Mouse (Mus musculus): Measurements from ENCODE around the gene Tcp11l1.

Tcp11l1 gene

GRCm38 (mm10) chr2:104711585-104712485 lies at the start of gene Tcp11l1:
Gene Tcp11l1, minus strand, starts transcription at chr2:104712169.
- peak; percentile 67 to 82 for DNase-seq

DNA sequence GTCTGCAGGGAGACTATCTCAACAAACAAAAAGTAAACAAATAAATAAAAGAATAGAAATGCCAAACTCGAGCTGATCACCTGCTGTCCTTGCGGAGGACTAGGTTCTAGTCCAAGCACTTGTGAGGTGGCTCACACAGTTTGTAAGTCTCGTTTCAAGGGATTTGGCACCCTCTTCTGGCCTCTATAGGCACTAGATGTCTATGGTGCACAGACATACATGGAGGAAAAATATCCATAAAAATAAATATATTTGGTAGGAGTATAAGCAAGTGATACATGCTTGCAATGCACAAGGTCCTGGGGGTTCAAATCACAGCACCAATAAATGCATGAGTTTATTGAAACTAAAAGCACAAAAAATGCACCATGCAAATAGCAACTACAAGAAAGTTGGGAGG lies 38.6 kb upstream of the Tcp11l1 start:
- DNase-seq, result peak; percentile 10 to 12

DNA sequence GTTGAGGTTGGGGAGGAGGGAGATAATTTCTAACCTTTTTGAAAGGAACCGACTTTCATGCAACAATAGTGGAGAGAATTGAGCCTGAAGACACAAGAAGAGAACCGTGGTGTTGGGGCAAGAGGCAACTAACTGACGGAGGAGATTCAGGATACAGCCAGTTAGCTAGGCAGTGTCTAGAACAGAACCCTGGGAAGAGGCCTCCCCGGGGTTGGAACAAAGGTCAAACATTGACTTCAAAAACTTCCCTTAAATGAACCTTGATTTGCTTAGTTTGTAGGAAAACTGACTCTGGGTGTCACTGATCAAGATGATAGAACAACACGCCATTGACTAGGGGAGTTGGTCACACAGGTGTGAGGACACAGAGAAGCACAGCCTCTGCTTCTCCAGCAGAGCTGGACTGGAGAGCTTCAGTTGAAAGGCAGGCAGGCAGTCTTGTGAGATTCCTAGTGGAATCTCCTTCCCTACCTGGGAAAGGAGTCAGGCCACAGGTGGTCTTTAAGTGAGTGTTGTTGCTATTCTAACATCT lies 36.7 kb upstream of the Tcp11l1 start:
- no peak for DNase-seq

DNA sequence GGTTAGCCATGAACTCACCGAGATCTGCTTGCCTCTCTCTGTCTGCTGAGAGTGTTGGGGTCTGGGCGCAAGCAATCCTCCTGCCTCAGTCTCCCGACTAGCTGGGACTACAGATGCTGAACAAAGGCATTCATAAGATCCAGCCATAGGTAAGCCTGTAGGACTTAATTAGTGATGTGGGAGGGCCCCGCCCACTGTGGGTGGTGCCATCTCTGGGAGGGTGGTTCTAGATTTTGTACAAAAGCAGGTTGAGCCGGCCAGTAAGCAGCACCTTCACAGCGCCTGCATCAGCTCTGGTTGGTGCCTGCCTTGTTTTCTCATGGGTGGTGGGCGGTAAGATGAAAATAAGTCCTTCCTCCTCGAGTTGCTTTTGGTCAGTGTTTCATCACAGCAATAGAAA lies 34.3 kb upstream of the Tcp11l1 start:
- no peak for DNase-seq

GRCm38 (mm10) chr2:104743971-104744370 lies 32.0 kb upstream of the Tcp11l1 start:
- no peak for DNase-seq

- DNase-seq, result peak in 1 of 2 experiments; percentile 9
Observed at GRCm38 (mm10) chr2:104743160-104743559, 31.2 kb upstream of the Tcp11l1 start.

DNA sequence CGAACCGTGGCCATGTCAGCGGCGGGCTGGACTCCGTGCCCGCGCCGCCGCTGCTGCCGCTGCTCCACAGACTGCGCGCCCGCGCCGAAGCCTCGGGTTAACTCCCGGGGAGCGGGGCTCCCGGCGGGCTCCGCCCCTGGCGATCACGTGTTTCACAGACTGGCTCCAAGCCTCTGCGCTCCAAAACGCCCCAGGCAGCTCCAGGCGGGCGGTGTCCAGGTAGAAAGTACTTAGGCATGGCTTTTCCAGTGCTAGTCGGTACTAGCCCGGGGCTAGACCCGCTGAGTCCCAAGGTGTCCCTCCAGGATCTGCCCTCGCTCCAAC lies 30.7 kb upstream of the Tcp11l1 start, which contains the start of gene Depdc7:
Gene Depdc7 (minus strand): TSS at position 138 of the 324 bp plus-strand sequence.
- peak; percentile 84 to 86 for DNase-seq

- no peak for DNase-seq
Observed at GRCm38 (mm10) chr2:104741896-104742740, 30.1 kb upstream of the Tcp11l1 start.

- DNase-seq, result no peak
Observed at GRCm38 (mm10) chr2:104741015-104741758, 29.2 kb upstream of the Tcp11l1 start.

DNA sequence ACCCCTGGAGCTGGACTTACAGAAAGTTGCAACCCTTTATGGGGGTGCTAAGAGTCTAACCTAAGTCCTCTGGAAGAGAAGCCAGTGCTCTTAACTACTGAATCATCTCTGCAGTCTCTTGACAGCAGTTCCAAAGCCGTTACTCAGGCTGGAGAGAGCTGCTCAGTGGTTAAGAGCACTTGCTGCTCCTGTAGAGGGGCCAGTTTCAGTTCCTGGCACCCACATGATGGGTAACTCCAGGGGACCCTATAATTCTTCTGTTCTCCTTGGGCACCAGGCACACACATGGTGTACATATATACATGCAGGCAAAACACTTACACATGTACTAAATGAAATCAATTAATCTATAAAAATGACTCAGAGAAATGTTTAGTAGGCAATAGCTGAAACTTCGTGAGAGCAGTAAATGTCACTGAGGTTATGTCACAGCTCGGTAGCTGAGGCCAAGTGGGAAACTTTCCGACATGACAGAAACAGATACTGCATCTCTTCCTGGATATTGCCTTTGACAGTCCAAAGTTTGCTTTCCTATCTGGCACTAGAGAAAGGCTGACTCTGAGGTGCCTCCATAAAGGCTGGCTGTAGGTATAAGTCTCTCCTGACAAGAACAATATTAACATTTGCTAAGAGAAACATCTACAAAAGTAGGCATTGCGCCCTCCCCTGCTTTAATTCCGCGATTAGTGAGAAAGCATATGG lies 28.4 kb upstream of the Tcp11l1 start:
- no peak for DNase-seq

DNA sequence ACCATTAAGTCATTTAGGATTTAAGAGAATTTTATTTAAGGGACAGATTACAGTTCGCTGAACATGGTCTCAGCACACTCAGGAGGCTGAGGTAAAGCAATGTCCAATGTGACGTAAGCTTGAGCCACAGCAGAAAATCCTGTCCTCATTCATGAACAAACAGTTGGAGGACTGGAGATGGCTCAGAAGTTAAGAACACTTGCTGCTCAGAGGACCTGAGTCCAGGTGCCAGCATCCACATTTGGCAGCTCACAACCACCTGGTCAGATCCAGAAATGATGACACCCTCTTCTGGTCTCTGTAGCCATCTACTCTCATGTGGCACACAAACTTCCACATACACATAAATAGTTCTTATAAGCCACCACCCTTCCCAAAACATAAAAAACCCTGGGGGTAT lies 27.7 kb upstream of the Tcp11l1 start:
- DNase-seq, result no peak

DNA sequence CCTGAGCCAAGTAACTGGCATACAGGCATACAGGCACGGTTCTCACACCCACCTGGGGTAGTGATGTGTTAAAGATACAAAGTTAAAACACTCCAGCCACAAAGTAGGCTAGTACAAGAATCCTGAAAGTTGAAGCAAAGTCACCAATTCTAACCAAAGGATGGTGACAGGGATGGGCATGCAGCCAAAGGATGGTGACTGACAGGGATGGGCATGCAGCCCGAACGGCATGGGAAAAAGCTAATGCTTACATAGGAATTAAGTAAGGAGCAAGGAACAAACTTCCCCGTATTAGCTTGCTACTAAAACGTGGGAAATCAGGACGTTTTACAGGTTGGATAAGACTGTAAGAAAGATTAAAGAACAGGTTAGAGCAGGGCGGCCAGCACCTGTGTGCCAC lies 24.3 kb upstream of the Tcp11l1 start:
- no peak for DNase-seq

- DNase-seq, result no peak
Observed at GRCm38 (mm10) chr2:104732562-104733256, 20.7 kb upstream of the Tcp11l1 start.

GRCm38 (mm10) chr2:104732033-104732444 lies 20.1 kb upstream of the Tcp11l1 start:
- no peak for DNase-seq

DNA sequence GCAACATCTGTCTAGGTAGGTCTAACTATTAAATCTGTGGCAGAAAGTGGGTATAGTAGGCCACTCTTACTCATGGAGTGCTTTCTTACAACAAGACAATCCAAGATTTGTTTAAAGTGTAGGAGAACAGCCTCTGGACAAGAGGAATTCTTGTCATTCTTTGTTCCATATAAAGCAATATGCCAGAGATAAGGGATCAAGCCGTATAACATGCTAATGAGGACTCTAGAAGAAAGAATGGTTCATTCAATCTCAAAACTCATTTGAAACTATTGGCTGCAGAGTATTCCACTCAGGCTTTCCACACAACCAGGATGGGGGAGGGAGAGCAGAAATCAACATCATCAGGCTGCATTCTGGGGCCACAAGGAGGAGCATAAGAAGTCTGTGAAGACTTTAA lies 15.4 kb upstream of the Tcp11l1 start:
- no peak for DNase-seq

DNA sequence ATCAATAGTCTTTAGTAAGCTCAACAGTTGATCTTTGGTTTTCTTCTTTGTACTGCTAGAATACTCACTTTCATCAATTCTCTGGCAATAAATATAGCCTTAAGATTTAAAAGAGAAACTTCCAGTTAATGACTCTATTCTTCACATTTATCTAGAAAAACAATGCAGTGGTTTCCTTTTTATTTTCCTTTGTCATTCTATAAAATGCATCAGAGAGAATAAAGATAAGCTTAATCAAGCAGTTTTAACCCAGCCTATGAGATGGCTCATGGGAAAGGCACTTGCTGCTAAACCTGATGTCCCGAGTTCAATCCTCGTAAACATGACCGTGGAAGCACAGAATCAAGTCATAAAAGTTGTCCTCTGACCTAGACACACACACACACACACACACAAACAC lies 10.1 kb upstream of the Tcp11l1 start:
- no peak for DNase-seq

DNA sequence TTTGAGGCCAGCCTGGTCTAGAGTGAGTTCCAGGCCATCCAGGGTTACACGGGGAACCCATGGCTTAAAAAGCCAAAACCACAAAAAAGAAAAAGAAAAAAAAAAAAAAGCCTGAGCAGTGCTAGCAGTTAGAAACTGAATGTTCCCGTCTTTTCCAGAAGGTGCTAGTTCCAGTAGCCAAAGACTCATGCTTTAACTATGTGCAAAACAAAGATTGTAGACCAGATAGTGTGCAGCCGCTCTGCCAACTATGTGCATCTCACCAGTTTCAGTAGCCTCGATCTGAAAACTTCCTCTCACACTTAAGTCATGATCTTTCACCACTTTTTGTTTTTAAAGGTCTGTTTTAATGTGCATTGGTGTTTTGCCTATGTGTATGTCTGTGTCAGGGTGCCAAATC lies 5.9 kb upstream of the Tcp11l1 start:
- DNase-seq, result no peak

GRCm38 (mm10) chr2:104717231-104717735 lies 5.3 kb upstream of the Tcp11l1 start:
- no peak for DNase-seq

DNA sequence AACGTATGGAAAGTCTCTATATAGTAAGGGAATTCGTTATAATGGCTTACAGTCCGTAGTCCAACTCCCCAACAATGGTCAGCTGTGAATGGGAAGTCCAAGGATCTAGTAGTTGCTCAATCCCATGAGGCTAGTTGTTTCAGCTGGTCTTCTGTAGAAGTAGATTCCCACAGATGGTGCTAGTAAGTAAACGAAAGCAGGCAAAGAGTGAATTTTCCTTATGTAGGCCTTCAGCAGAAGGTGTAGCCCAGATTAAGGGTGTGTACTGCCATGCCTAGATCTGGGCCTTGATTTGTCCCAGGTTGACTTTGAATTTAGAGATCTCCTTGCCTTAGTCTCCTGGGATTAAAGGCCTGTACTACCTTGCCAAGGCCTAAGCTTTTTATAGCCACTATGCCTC lies 4.3 kb upstream of the Tcp11l1 start, which contains the start of gene Pin1rt1:
Gene Pin1rt1 (minus strand): TSS at position 101 of the 400 bp plus-strand sequence.
- no peak for DNase-seq

DNA sequence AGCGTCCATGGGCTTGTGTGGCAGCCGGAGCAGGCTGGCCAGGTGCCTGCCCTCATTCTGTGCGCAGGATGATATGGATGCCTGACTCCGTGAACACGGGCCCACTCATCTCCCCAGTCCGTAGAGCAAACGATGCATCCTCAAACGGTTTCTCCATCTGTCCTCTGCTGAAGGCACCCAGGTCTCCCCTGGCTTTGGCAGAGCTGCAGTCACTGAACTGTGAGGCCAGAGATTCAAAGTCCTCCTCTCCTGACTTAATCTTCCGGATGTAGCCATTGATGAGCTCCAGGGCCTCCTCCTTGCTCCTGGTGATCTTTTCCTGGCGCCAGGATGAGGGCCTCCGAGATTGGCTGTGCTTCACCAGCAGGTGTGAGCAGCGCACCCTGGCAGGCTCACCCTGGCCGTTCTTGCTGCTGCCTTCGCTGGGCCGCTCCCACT lies 2.3 kb upstream of the Tcp11l1 start:
- peak; percentile 69 to 72 for DNase-seq

- DNase-seq, result no peak
Observed at GRCm38 (mm10) chr2:104712486-104712809, 479 bp upstream of the Tcp11l1 start.
